Mouse (Mus musculus): ENCODE measurements around the gene Slc2a1. TPM values are rescaled to one million over a fixed set of nuclear protein-coding genes. Genes with fewer than 3 reads are reported as not detected.

Slc2a1 gene
- total RNA-seq, 2 experiments from 2014 or later: 5.8 to 7.0 TPM

- DNase-seq (ENCODE audit: low spot score in 2 of 2): no peak
Measured at GRCm38 (mm10) chr4:119097421-119097820, 11.1 kb upstream of the Slc2a1 start.

GRCm38 (mm10) chr4:119098216-119099210 is 10.0 kb upstream of the Slc2a1 start:
- DNase-seq (ENCODE audit: low spot score in 2 of 2): no peak

- DNase-seq (ENCODE audit: low spot score in 2 of 2): no peak
Measured at GRCm38 (mm10) chr4:119101392-119101791, 7.1 kb upstream of the Slc2a1 start.

- DNase-seq (ENCODE audit: low spot score in 2 of 2): no peak
Measured at GRCm38 (mm10) chr4:119102350-119103126, 6.0 kb upstream of the Slc2a1 start.

DNA sequence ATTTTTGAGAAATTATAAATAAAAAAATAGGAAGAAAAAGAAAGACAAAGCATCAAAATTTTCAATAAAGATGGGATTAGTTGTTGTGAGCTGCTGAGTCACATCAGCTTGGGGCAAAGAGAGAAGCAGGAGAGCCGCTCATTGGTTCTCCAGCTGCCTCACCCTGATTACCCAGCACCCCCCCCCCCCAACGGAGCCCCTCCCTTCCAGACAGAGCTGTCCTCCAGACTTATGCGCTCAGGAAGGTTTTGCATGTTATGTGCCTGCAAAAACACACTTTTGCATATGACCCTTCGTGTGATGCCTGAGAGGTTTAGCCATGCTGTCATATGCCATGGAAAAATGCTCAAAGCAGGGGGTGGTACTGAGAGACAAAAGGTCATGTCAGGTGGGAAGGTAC is 3.7 kb upstream of the Slc2a1 start:
- no peak for DNase-seq (ENCODE audit: low spot score in 2 of 2)

DNA sequence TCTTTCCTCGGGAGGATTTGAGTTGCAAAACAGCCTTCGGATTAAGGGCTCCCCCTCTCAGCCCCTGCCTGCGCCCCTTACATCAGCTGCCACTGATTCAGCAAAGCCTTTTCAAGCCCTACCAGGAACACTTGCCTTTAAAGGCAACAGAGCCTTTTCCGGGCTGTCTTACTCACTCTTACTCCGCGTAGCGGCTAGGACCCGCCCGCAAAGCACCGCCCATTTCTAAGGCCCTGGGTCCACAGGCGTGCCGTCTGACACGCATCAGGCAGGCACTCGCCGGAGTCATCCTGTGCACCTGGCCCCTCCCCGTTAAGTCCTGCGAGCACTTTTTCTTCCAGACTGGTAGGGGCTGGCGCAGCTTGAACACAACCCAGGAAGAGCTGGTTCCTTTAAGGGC is 2.8 kb upstream of the Slc2a1 start:
- peak in 1 of 2 experiments; percentile 36 for DNase-seq (ENCODE audit: low spot score in 2 of 2)

DNA sequence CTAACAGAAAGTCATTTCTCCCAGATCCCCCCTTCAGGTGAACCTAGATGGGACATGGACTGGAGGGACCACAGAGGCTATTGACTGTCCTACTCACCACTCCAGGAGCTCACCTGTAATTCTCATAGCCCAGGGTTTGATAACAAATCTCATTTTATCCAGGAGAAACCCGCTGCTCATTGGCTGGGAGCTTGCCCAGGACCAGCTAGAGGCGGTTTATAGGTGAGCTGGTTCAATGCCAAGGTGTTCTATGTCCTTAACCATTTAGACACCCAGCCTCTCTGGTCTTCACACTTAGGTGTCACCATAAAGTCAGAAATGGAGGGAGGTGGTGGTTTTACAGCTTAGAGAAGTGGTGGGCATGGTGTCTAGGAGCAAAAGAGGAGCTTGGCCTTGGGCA is 644 bp upstream of the Slc2a1 start:
- DNase-seq (ENCODE audit: low spot score in 2 of 2): no peak

DNA sequence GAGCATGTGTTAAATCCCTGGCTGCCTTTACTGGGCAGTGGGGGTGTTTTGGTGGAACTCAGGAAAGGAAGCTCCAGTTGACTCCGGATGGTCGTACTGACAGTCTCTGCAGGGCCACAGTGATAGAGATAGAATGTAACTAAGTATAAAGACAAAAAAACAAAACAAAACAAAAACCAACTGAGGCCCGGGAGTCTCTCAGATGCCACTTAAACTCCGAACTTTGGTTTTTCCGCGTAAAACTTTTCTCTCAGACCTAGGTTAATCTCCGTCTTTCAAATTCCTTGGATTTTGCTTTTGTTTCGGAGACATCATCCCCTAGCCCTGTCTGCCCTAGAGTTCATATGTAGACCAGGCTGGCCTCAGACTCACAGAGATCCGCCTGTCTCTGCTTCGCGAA is 1.1 kb downstream of the Slc2a1 start:
- DNase-seq (ENCODE audit: low spot score in 2 of 2): no peak

DNA sequence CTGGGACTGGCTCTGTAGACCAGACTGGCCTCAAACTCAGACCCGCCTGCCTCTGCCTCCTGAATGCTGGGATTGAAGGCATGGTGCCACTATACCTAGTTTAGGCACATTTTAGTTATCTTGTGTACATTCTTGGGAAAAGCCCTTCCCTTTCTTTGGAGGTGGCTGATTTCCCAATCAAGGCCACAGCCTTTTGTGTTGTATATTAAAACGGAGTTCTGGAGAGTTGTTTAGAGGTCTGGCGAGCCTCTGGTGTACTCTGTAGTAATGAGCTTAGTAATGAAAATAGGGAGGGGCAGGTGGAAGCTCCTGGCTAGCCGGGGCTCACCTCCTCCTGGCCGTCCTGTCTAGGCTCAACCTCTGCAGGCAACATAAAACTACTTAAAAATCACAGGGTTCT is 2.0 kb downstream of the Slc2a1 start:
- no peak for DNase-seq (ENCODE audit: low spot score in 2 of 2)

DNA sequence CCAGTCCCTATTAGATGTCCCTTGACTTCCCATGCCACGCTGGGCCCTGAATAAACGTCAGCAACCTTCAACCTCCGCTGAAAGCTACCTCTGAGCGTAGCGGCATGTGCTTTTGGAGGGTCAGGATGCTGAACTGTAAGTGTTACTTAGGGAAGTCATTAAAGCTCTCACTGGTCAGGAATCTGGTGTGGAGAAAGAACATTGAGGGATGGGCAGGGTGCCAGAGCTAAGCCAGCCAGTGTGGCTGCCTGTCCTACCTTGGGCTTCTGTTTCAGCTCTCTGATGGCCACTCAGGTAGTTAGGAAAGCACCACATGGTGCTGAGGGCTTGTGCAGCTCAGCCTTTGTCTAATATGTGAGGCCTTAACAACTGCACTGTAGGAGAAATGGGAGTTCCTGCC is 2.9 kb downstream of the Slc2a1 start:
- no peak for DNase-seq (ENCODE audit: low spot score in 2 of 2)

DNA sequence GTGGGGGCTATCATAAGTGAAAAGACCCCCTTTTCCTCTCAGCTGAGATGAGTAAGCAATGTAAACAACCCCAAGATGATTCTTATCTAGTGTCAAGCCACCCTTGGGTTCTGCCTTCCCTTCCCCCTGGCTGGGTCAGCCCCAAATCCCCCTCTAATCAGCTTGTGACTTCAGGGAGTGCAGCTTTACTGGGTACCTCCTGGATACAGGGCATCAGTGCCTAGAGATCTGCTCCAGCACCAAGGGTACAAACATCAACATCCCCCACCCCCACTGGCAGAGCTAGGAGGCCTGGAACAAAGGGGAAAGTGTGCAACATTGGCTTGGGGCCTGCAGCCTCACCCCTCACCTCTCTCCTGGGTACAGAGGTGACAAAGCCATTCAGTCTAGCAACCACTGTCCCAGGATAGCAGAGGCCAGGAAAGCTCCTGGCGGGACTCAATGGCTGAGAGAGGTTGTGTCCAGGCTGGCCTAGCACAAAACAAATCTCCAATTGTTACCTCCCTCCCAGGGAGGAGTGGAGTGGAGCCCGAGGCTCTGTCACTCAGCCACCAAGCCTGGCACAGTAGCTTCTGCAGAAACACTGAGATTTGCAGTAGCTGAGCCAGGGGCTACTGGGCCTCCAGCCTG is 3.9 kb downstream of the Slc2a1 start:
- DNase-seq (ENCODE audit: low spot score in 2 of 2): no peak

DNA sequence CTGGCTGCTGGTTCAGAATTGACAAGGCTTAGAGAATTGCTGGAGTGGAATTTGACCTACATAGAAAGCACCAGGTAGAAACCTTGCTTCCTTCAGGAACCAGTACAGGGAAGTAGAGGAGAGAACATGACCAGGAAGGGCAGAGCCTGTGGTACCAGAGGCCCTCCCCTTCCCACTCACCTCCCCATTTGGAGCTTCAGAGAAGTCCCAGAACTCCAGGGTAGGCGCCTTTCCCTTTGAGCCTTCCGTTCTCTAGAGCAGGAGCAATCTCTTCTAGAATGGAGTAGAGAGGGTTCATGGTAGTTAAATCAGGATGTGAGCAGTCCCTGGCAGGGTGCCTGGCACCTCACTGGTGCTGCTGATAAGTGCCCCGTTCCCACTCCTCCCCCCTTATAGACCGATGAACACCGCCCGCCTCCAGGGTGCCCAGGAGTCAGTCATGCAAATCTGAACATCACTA is 7.1 kb downstream of the Slc2a1 start:
- DNase-seq (ENCODE audit: low spot score in 2 of 2): no peak

DNA sequence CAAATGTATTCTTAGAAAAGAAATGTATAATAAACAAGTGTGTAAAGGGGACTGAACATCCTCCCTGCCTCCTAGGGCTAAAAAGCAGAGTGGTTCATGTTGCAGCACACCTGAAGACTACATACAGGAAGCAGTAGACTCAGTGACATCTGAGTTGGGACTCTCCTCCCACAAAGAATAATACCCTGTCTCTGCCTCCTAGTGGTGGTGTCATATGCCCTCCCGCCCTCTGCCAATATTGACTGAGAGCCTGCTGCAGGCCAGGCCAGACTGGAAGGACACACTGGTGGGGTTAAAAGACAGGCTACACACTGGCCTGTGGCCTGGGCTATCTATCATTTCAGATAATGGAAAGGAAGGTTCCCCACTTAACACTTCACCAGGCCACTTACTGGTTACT is 7.8 kb downstream of the Slc2a1 start:
- DNase-seq (ENCODE audit: low spot score in 2 of 2): no peak

DNA sequence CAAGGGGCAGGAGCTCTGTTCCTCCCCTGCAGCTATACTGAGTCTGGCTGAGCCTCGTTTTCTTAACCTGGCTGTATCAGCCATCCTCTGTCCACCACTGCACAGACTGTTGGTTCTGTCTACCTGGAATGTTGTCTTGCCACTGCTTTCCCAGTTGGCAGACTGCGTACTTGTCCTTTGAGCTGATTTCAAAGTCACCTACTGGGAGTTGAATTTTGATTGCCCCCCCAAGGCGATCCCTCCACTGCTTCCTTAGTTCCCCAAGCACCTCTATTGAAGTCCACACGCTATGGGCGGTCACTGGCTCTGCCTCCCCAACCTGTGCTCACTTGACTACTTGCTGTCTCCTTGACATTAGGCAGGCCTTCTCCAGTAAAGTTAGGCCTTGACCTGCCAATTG is 9.1 kb downstream of the Slc2a1 start:
- DNase-seq (ENCODE audit: low spot score in 2 of 2): no peak

- DNase-seq (ENCODE audit: low spot score in 2 of 2): no peak
Measured at GRCm38 (mm10) chr4:119118659-119119077, 10.2 kb downstream of the Slc2a1 start.

- DNase-seq (ENCODE audit: low spot score in 2 of 2): no peak
Measured at GRCm38 (mm10) chr4:119119354-119119753, 10.8 kb downstream of the Slc2a1 start.

GRCm38 (mm10) chr4:119120095-119120494 is 11.6 kb downstream of the Slc2a1 start:
- DNase-seq (ENCODE audit: low spot score in 2 of 2): no peak

DNA sequence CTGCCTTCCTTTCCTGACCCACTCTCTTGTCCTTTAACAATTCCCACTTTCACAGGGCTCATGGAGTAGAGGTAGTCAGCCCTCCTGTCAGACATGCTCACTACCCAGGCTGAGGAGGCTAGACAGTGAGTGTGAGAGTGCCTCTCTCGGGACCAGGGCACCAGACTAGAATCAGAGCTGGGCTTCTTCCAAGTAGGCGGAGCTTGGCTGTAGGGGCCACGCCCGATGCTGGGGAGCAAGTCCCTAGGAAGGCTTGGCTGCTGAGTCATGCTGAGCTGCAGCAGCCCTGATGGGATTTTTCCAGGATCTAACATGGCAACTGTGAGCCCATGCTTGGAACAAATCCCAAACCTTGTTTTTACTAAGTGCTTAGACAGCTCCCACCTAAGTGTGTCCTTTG is 12.7 kb downstream of the Slc2a1 start:
- peak in 1 of 2 experiments; percentile 61 for DNase-seq (ENCODE audit: low spot score in 2 of 2)

DNA sequence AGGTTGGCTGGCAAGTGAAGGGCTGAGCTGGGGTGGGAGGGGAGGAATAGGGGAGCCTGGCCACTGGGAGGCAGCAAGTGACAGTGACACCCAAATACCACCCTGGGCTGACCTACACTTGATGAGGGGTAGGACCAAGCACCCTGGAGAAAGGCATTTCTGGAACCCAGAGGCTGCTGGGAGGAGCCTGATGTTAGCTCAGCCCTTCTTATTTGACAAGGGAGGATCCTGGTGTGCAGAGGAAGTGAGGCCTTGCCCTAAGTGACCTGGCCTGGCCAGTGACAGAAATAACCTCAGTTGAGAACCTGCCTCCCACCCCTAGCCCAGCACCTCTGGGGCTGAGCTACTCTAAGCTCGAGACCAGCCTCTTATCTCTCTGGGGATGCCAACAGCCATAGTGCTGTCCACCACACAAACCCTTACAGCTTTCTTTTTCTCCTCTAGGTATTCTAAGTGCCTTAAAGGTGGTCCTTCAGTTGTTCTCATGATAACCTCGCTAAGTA is 16.3 kb downstream of the Slc2a1 start:
- DNase-seq (ENCODE audit: low spot score in 2 of 2): no peak

DNA sequence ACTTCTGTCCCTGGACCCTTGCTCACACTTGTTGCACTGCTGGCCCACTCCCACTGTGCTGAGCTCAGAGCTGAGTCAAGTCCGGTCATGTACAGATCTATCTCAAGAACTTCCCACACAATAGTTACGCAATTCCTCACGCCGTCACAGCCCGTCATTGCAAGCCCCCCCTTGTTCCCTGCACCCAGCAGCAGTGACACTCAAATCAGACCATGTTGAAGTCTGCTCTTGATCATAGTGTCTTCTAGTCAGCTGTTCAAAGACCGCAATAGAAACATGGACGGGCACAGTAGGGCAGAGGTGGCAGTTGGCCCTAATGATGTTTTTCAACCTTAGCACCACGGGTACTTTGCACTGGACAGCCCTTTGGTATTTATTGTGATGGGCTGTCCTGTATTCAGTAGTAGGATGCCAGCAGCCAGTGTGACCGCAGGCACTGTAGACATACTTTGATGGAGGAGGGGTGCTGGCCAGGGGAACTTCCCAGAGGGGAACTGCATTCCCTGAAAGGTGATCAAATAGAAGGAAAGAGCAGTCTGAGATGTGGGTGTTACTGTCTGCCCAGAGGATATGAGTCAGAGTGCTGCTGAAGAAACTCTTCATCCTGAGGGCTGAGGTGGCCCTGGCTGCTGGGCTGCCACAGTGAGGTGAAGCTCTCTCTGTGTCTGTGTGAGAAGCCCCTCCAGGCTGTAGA is 17.2 kb downstream of the Slc2a1 start:
- no peak for DNase-seq (ENCODE audit: low spot score in 2 of 2)

DNA sequence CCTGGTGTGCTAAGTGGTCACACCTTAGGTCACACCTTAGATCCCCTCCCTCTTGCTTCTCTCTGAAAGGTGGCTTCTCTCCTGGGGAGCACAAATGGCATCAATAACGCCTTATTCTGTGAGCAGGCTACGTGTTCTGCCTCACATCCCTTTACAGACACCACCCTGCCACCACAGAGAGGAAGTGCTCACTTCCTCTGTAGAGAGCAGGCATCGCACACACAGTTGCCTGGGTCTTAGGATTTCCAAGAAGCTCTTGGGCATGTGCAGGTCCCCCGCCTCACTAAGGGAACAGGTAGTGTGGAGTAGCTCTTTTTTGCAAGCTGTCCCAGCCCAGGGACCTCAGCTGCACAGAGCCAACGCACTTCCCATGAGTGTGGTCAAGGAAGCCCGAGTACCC is 18.7 kb downstream of the Slc2a1 start:
- DNase-seq (ENCODE audit: low spot score in 2 of 2): no peak

Data from gastrocnemius, postnatal 4 days (tissue).